Comparison of ENCODE assay signal across 10 mouse cellular contexts in the genomic region with DNA sequence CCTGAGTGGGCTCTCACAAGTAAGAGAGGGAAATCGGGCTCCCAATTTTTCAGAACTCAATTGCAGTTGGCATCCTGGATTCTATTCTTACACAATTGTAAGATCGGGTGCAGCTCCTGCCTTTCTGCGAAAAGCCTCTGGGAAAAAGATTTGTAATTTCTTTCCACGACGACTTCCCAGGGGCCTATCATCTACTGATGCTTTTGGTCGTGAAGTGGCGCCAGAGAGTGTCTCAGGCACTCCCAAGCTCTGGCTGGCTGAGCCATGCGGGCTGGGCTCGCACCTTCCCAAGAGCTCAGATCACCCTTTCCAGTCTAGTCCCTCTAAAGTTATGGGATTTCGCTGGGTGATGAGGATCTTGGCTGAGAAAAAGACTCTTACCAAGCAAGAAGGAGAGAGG. TPM values are rescaled to one million over a fixed set of nuclear protein-coding genes. Genes with fewer than 3 reads are reported as not detected.
A peak's percentile ranks its signal among the peaks of the same experiment; 100 is the strongest.
DNase-seq lines count a peak whose midpoint lies in the region; ATAC-seq lines count a peak whose summit lies in the region.
"Had no signal": no experiment of that assay in that cellular context is flagged by ENCODE, and none has a peak within 500 bp of the region (broad histone marks: within the 10 kb centered on the region; RNA-seq: fewer than 3 reads in every experiment).

No protein-coding gene starts in this region.

- no peak for DNase-seq in heart, embryonic 10.5 days (ENCODE audit: low spot score)
- peak; percentile 42 for DNase-seq in layer of hippocampus, adult 9-11 months
- DNase-seq in layer of hippocampus, adult 9-10 months (ENCODE audit: low spot score) = no peak
- peak; percentile 72 for DNase-seq in right cerebral cortex, adult 18-20 months
- no peak for DNase-seq in right cerebral cortex, postnatal 4 days
- DNase-seq in kidney, adult 8-10 months = no peak
- DNase-seq: cerebellum, adult 9-10 months had no signal

- H3K4me2 ChIP-seq in heart, embryonic 12.5 days = 0 out of 2 replicates have a peak overlapping the region, but pooled peaks have one; percentile 52

- no peak for ATAC-seq in heart, embryonic 12.5 days (ENCODE audit: insufficient number of reproducible peaks, low FRiP score)

- WGBS in heart, embryonic 12.5 days = 29% methylated on average over 10 of the region's 10 CpGs
- 25% methylated on average over 10 of the region's 10 CpGs for whole genome bisulfite sequencing in heart, embryonic 10.5 days

- no peaks in the 10 kb centered on the region for H3K36me3 ChIP-seq in heart, embryonic 12.5 days
- H3K36me3 ChIP-seq in heart, embryonic 10.5 days = no peaks in the 10 kb centered on the region

- H3K9me3 ChIP-seq in heart, embryonic 12.5 days (replicated peaks) = no peaks in the 10 kb centered on the region
- H3K9me3 ChIP-seq in heart, embryonic 10.5 days = no peaks in the 10 kb centered on the region

- peaks cover 77% of the 10 kb centered on the region for H3K27me3 ChIP-seq in heart, embryonic 12.5 days (replicated peaks)
- peaks cover 73% of the 10 kb centered on the region for H3K27me3 ChIP-seq in heart, embryonic 10.5 days (ENCODE audit: insufficient read depth, poor library complexity, severe bottlenecking)

- H3K4me3 ChIP-seq in heart, embryonic 12.5 days = no peak overlapping the region
- H3K4me3 ChIP-seq in heart, embryonic 10.5 days = no peak overlapping the region; the same call in 1 of the 2 replicates

- no peak overlapping the region for H3K27ac ChIP-seq in heart, embryonic 12.5 days (ENCODE audit: poor library complexity, severe bottlenecking)
- H3K27ac ChIP-seq in heart, embryonic 10.5 days = no peak overlapping the region
- H3K27ac ChIP-seq: stomach, postnatal 0 days had no signal

- no peak overlapping the region for H3K9ac ChIP-seq in heart, embryonic 12.5 days

- H3K4me1 ChIP-seq in heart, embryonic 12.5 days (replicated peaks) = peaks cover 18% of the 10 kb centered on the region
- H3K4me1 ChIP-seq in heart, embryonic 10.5 days = peaks cover 23% of the 10 kb centered on the region

RNA-seq across cellular contexts. Expression of gene Cck, which starts 0.6 kb away (rescaled TPM):
- polyA plus RNA-seq in heart, embryonic 12.5 days (2016; fragmentation: Nextera tagmentation; extraction: Ambion mirVana) = 0.58 and 1.1 TPM in 2 replicates
- polyA plus RNA-seq in heart, embryonic 10.5 days (2016; fragmentation: Nextera tagmentation; extraction: Ambion mirVana) = 11.2 and 12.5 TPM in 2 replicates
- polyA plus RNA-seq: liver, adult 2 months had no signal

Comparison
In these comparisons a context has a peak if more than half of its experiments do, and no peak if none do; other contexts are left out.
1. DNase-seq: peak in layer of hippocampus, adult 9-11 months (single experiment) and right cerebral cortex, adult 18-20 months (single experiment); none in heart, embryonic 10.5 days (single experiment), layer of hippocampus, adult 9-10 months (single experiment), right cerebral cortex, postnatal 4 days (single experiment) and kidney, adult 8-10 months (0 of 2).